Mouse (Mus musculus): ENCODE measurements around the gene Zfp217. TPM values are rescaled to one million over a fixed set of nuclear protein-coding genes. Genes with fewer than 3 reads are reported as not detected.
A peak's percentile ranks its signal among the peaks of the same experiment; 100 is the strongest.

The Zfp217 gene
- total and polyA plus RNA-seq, 3 experiments = 5.3 to 12.1 (median 10.0) TPM

DNA sequence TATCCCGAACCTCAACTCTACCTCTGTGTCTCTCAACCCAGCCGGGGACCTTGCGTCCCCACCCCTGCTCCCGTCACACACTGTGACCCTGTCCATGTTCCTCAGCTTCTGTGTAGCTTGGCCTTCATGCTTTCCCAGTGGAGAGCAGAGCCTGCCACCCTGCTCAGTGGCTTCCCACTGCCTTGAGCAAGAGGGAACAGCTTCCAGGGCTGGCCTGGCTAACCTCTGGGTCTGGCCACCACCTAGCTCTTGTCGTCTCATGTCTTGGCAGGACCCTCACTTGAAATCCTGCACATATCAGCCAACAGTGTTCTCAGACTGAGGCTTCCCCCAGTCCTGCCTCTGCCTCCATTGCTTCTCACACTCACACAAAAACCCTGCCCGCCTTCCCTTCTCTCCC lies 12.1 kb downstream of the Zfp217 start:
- in situ Hi-C loops (cut with MboI; ENCODE audit: low pct_ligation_motif_present, low pct_unique_long_range_greater_than_20kb, low sequenced_read_pairs) = no loop called here
- no peak overlapping the region for H3K4me3 ChIP-seq (replicated peaks in 1 of 3; ENCODE audit: low read depth in 2 of 3, low read length in 2 of 3, poor library complexity in 1 of 3)
- H3K9me3 ChIP-seq (replicated peaks; ENCODE audit: low read length) = no peaks in the 10 kb centered on the region
- H3K4me2 ChIP-seq (ENCODE audit: insufficient read depth, low read depth, poor library complexity, severe bottlenecking) = no peak overlapping the region
- no peak for DNase-seq (ENCODE audit: extremely low read depth)
- no peaks in the 10 kb centered on the region for H3K27me3 ChIP-seq (replicated peaks)
- no peaks in the 10 kb centered on the region for H3K79me2 ChIP-seq (replicated peaks; ENCODE audit: control insufficient read depth, extremely low read depth, insufficient read depth, poor library complexity, severe bottlenecking)
- H3K4me1 ChIP-seq (ENCODE audit: control insufficient read depth in 1 of 2, insufficient read depth in 2 of 2) = peaks cover 0 to 16% of the 10 kb centered on the region in 2 experiments; a peak in 3 of 4 replicates
- dilution Hi-C loops (cut with MboI; ENCODE audit: extremely low pct_ligation_motif_present, extremely low pct_unique_long_range_greater_than_20kb, low sequenced_read_pairs) = no loop called here
- H3K9ac ChIP-seq (ENCODE audit: insufficient read depth, low read depth) = no peak overlapping the region
- no peaks in the 10 kb centered on the region for H3K36me3 ChIP-seq (replicated peaks in 1 of 2; ENCODE audit: control insufficient read depth in 1 of 2, insufficient read depth in 1 of 2, low read length in 1 of 2)
- no peak for TF ChIP-seq JUN (IDR thresholded peaks at IDR 0.05; ENCODE audit: insufficient read depth, low read depth, low read length)
- no peak for TF ChIP-seq RAD21 (IDR thresholded peaks at IDR 0.05; ENCODE audit: low read depth, low read length)
- H3K27ac ChIP-seq (ENCODE audit: insufficient read depth, low read depth) = no peak overlapping the region

DNA sequence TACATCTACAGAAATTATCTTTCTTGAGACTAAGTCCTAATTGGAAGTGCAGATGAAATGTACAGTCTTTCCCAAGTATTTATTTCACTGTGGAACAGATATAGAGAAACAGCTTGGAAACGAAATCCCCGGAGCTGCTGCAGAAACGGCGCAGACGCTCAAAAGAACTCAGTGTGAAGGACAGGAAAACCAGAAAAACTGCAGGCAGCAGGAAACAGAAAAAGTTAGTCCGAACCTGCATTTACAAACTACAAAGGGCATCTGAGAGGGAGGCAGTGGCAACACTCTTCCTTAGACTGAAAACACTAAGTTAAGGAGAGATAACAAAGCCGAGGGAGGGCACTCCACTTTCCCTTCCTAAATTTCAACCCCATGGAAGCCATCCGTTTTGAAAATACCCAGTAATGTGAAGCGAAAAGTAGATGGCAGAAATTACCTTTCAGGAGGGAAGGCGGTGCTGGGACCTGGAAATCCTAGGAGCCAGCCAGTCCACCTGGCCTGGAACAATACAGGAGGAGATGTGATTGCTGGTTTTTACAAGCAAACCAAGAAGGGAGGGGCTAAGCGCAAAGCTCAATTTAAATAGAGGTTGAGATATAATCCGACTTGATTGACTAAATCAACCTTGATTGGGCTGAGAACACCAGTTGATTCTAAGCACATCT lies 13.7 kb downstream of the Zfp217 start:
- in situ Hi-C loops (cut with MboI; ENCODE audit: low pct_ligation_motif_present, low pct_unique_long_range_greater_than_20kb, low sequenced_read_pairs) = no loop called here
- no peak overlapping the region for H3K9ac ChIP-seq (ENCODE audit: insufficient read depth, low read depth)

DNA sequence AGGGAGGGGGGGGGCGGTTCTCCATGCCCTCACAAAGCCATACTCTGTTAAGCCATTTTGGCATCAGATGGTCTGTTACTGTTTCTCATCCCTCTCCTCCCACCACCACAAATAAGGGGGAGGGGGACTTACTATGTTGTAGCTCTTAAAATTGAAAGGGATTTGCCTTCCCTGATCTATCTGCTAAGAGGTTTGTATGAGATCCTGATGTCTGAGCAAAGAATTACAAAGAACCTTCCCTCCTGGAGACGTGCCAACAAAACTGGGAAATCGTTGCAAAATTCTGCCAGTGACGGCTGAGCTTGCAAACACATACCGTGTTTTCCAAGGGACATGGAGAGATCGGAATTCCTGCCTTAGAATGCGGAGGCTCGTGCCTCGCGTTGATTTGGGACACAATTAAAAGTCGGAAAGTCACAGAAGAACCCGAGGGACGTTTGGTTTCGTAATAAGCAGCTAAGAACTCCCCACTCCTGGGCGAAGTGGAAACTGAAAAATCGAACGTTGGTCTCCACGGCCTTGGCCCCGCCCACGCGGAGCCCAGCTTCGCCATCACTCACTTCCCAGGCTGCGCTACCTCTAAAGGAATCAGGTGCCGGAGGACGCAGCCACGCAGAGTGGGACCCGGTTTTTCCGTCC lies 14.7 kb downstream of the Zfp217 start:
- in situ Hi-C loops (cut with MboI; ENCODE audit: low pct_ligation_motif_present, low pct_unique_long_range_greater_than_20kb, low sequenced_read_pairs) (no loop called here), dilution Hi-C loops (cut with MboI; ENCODE audit: extremely low pct_ligation_motif_present, extremely low pct_unique_long_range_greater_than_20kb, low sequenced_read_pairs) (no loop called here)
- no peaks in the 10 kb centered on the region for H3K36me3 ChIP-seq (replicated peaks in 1 of 2; ENCODE audit: control insufficient read depth in 1 of 2, insufficient read depth in 1 of 2, low read length in 1 of 2)

More for the DNA sequence above, 13.7 kb downstream of the Zfp217 start:
- Histone ChIP-seq H3K4me3 (replicated peaks in 1 of 3; ENCODE audit: low read depth in 2 of 3, low read length in 2 of 3, poor library complexity in 1 of 3) (no peak overlapping the region), H3K27ac (ENCODE audit: insufficient read depth, low read depth) (no peak overlapping the region), H3K79me2 (replicated peaks; ENCODE audit: control insufficient read depth, extremely low read depth, insufficient read depth, poor library complexity, severe bottlenecking) (peaks cover 4% of the 10 kb centered on the region; the same call in 1 of the 2 replicates), H3K9me3 (replicated peaks; ENCODE audit: low read length) (no peaks in the 10 kb centered on the region), H3K27me3 (replicated peaks) (no peaks in the 10 kb centered on the region), H3K36me3 (replicated peaks in 1 of 2; ENCODE audit: control insufficient read depth in 1 of 2, insufficient read depth in 1 of 2, low read length in 1 of 2) (no peaks in the 10 kb centered on the region), H3K4me2 (ENCODE audit: insufficient read depth, low read depth, poor library complexity, severe bottlenecking) (no peak overlapping the region), H3K4me1 (ENCODE audit: control insufficient read depth in 1 of 2, insufficient read depth in 2 of 2) (peaks cover 0 to 10% of the 10 kb centered on the region in 2 experiments; a peak in 2 of 4 replicates)
- no peak for DNase-seq (ENCODE audit: extremely low read depth)
- dilution Hi-C loops (cut with MboI; ENCODE audit: extremely low pct_ligation_motif_present, extremely low pct_unique_long_range_greater_than_20kb, low sequenced_read_pairs) = no loop called here
- no peak for TF ChIP-seq POLR2AphosphoS2 (IDR thresholded peaks at IDR 0.05; ENCODE audit: low read depth, low read length)
- TF ChIP-seq CHD1 (IDR thresholded peaks at IDR 0.05; ENCODE audit: low read depth, low read length) = no peak
- TF ChIP-seq ZNF384 (IDR thresholded peaks at IDR 0.05; ENCODE audit: low read depth, low read length) = no peak
- TF ChIP-seq ZC3H11A (IDR thresholded peaks at IDR 0.05; ENCODE audit: low read depth, low read length) = no peak
- TF ChIP-seq HCFC1 (IDR thresholded peaks at IDR 0.05; ENCODE audit: low read depth, low read length) = no peak
- no peak for TF ChIP-seq CTCF (conservative IDR thresholded peaks at IDR 0.05 in 1 of 2, IDR thresholded peaks at IDR 0.05 in 1 of 2; ENCODE audit: low read depth in 2 of 2, low read length in 2 of 2)
- TF ChIP-seq BHLHE40 (IDR thresholded peaks at IDR 0.05; ENCODE audit: low read depth, low read length) = no peak
- no peak for TF ChIP-seq USF2 (conservative IDR thresholded peaks at IDR 0.05; ENCODE audit: low read depth, low read length)
- no peak for TF ChIP-seq RAD21 (IDR thresholded peaks at IDR 0.05; ENCODE audit: low read depth, low read length)
- TF ChIP-seq PAX5 (IDR thresholded peaks at IDR 0.05; ENCODE audit: low read length) = no peak
- no peak for TF ChIP-seq TBP (conservative IDR thresholded peaks at IDR 0.05; ENCODE audit: low read depth, low read length)
- no peak for TF ChIP-seq E2F4 (IDR thresholded peaks at IDR 0.05; ENCODE audit: insufficient replicate concordance, low read depth, low read length)
- no peak for TF ChIP-seq TCF12 (IDR thresholded peaks at IDR 0.05; ENCODE audit: low read depth, low read length)
- no peak for TF ChIP-seq ZMIZ1 (IDR thresholded peaks at IDR 0.05; ENCODE audit: low read depth, low read length)
- TF ChIP-seq NRF1 (IDR thresholded peaks at IDR 0.05; ENCODE audit: low read depth, low read length) = no peak
- no peak for TF ChIP-seq UBTF (IDR thresholded peaks at IDR 0.05; ENCODE audit: low read depth, low read length)
- no peak for TF ChIP-seq CHD2 (IDR thresholded peaks at IDR 0.05; ENCODE audit: low read length)
- no peak for TF ChIP-seq KAT2A (IDR thresholded peaks at IDR 0.05; ENCODE audit: insufficient replicate concordance, low read length)

More for the DNA sequence above, 14.7 kb downstream of the Zfp217 start:
- H3K79me2 ChIP-seq (replicated peaks; ENCODE audit: control insufficient read depth, extremely low read depth, insufficient read depth, poor library complexity, severe bottlenecking) = peaks cover 10% of the 10 kb centered on the region
- no peaks in the 10 kb centered on the region for H3K27me3 ChIP-seq (replicated peaks)
- H3K9ac ChIP-seq (ENCODE audit: insufficient read depth, low read depth) = peak overlapping the region; percentile 82
- H3K27ac ChIP-seq (ENCODE audit: insufficient read depth, low read depth) = no peak overlapping the region
- H3K4me3 ChIP-seq (replicated peaks in 1 of 3; ENCODE audit: low read depth in 2 of 3, low read length in 2 of 3, poor library complexity in 1 of 3) = peak overlapping the region in 2 of 3 experiments; percentile 20 to 34
- peak overlapping the region; percentile 67 for H3K4me2 ChIP-seq (ENCODE audit: insufficient read depth, low read depth, poor library complexity, severe bottlenecking)
- no peaks in the 10 kb centered on the region for H3K9me3 ChIP-seq (replicated peaks; ENCODE audit: low read length)
- no peak for DNase-seq (ENCODE audit: extremely low read depth)
- H3K4me1 ChIP-seq (ENCODE audit: control insufficient read depth in 1 of 2, insufficient read depth in 2 of 2) = peaks cover 0 to 14% of the 10 kb centered on the region in 2 experiments; a peak in 3 of 4 replicates
- TF ChIP-seq E2F4 (IDR thresholded peaks at IDR 0.05; ENCODE audit: insufficient replicate concordance, low read depth, low read length) (no peak), EP300 (IDR thresholded peaks at IDR 0.05; ENCODE audit: low read length) (0 out of 2 replicates have a peak, but pooled peaks have one; percentile 16), TBP (conservative IDR thresholded peaks at IDR 0.05; ENCODE audit: low read depth, low read length) (no peak), JUN (IDR thresholded peaks at IDR 0.05; ENCODE audit: insufficient read depth, low read depth, low read length) (no peak), GABPA (IDR thresholded peaks at IDR 0.05; ENCODE audit: insufficient replicate concordance, low read depth, low read length) (no peak), SIN3A (IDR thresholded peaks at IDR 0.05; ENCODE audit: low read length) (no peak)

Measured in CH12.LX (cell line).